Mouse (Mus musculus): Measurements from ENCODE around the gene Prpf40b.
"Not testable (repeated sequence)": the region's sequence is repeated elsewhere in the genome, so short reads cannot be mapped to it uniquely, and the experiment has no call there.

Gene Prpf40b

GRCm38 (mm10) chr15:99294813-99295374, at the start of gene Prpf40b:
Gene Prpf40b, plus strand, starts transcription at chr15:99295087.
- peak; percentile 100 for DNase-seq

GRCm38 (mm10) chr15:99246736-99247135, 48.2 kb upstream of the Prpf40b start:
- DNase-seq: peak; percentile 90

- peak; percentile 97 for DNase-seq
Measured at GRCm38 (mm10) chr15:99248972-99249371, 45.9 kb upstream of the Prpf40b start.

GRCm38 (mm10) chr15:99249938-99250337, 44.9 kb upstream of the Prpf40b start:
- peak; percentile 91 for DNase-seq

- DNase-seq: peak; percentile 95
Measured at GRCm38 (mm10) chr15:99251111-99251510, 43.8 kb upstream of the Prpf40b start.

- DNase-seq: peak; percentile 100
Measured at GRCm38 (mm10) chr15:99251626-99252380, 43.1 kb upstream of the Prpf40b start, which contains the start of gene Mcrs1. Gene Mcrs1, minus strand, starts transcription at chr15:99251961.

- DNase-seq: no peak
Measured at GRCm38 (mm10) chr15:99252381-99253174, 42.3 kb upstream of the Prpf40b start.

- DNase-seq: not testable (repeated sequence)
Measured at GRCm38 (mm10) chr15:99253175-99253479, 41.8 kb upstream of the Prpf40b start.

GRCm38 (mm10) chr15:99253772-99254171, 41.1 kb upstream of the Prpf40b start:
- no peak for DNase-seq

- DNase-seq: peak; percentile 94
Measured at GRCm38 (mm10) chr15:99254477-99255005, 40.3 kb upstream of the Prpf40b start.

GRCm38 (mm10) chr15:99255241-99255749, 39.6 kb upstream of the Prpf40b start:
- DNase-seq: no peak

- peak; percentile 96 for DNase-seq
Measured at GRCm38 (mm10) chr15:99259167-99259729, 35.6 kb upstream of the Prpf40b start.

- DNase-seq: peak; percentile 96
Measured at GRCm38 (mm10) chr15:99259730-99260252, 35.1 kb upstream of the Prpf40b start.

GRCm38 (mm10) chr15:99262702-99263101, 32.2 kb upstream of the Prpf40b start:
- no peak for DNase-seq

GRCm38 (mm10) chr15:99264363-99264762, 30.5 kb upstream of the Prpf40b start:
- DNase-seq: no peak

- peak; percentile 97 for DNase-seq
Measured at GRCm38 (mm10) chr15:99265679-99266078, 29.2 kb upstream of the Prpf40b start.

- no peak for DNase-seq
Measured at GRCm38 (mm10) chr15:99276095-99276494, 18.8 kb upstream of the Prpf40b start.

- no peak for DNase-seq
Measured at GRCm38 (mm10) chr15:99278271-99278670, 16.6 kb upstream of the Prpf40b start.

- DNase-seq: no peak
Measured at GRCm38 (mm10) chr15:99283456-99283855, 11.4 kb upstream of the Prpf40b start.

- peak; percentile 92 for DNase-seq
Measured at GRCm38 (mm10) chr15:99284527-99285188, 10.2 kb upstream of the Prpf40b start.

GRCm38 (mm10) chr15:99285189-99285535, 9.7 kb upstream of the Prpf40b start:
- DNase-seq: no peak

GRCm38 (mm10) chr15:99290586-99290985, 4.3 kb upstream of the Prpf40b start:
- no peak for DNase-seq
